Mouse (Mus musculus): ENCODE measurements around the gene Trim69.

Trim69 gene

GRCm38 (mm10) chr2:122160680-122161079 is at the start of gene Trim69:
Gene Trim69 (plus strand): TSS chr2:122160700.
- peak; percentile 33; the same call in 1 of the 2 replicates for ATAC-seq (ENCODE audit: low TSS enrichment)

- no peak for ATAC-seq (ENCODE audit: low TSS enrichment)
Observed at GRCm38 (mm10) chr2:122116888-122117287, 43.6 kb upstream of the Trim69 start.

GRCm38 (mm10) chr2:122117961-122118958 is 42.2 kb upstream of the Trim69 start, which contains the start of gene Spg11:
Gene Spg11 (minus strand): TSS chr2:122118386.
- ATAC-seq (ENCODE audit: low TSS enrichment) = peak; percentile 99

- ATAC-seq (ENCODE audit: low TSS enrichment) = no peak
Observed at GRCm38 (mm10) chr2:122125680-122126572, 34.6 kb upstream of the Trim69 start.

GRCm38 (mm10) chr2:122126765-122127347 is 33.6 kb upstream of the Trim69 start:
- ATAC-seq (ENCODE audit: low TSS enrichment) = no peak

GRCm38 (mm10) chr2:122127635-122128034 is 32.9 kb upstream of the Trim69 start:
- ATAC-seq (ENCODE audit: low TSS enrichment) = no peak

- ATAC-seq (ENCODE audit: low TSS enrichment) = no peak
Observed at GRCm38 (mm10) chr2:122132078-122132477, 28.4 kb upstream of the Trim69 start.

GRCm38 (mm10) chr2:122132618-122133017 is 27.9 kb upstream of the Trim69 start:
- ATAC-seq (ENCODE audit: low TSS enrichment) = no peak

GRCm38 (mm10) chr2:122137839-122138465 is 22.5 kb upstream of the Trim69 start:
- no peak for ATAC-seq (ENCODE audit: low TSS enrichment)

- no peak for ATAC-seq (ENCODE audit: low TSS enrichment)
Observed at GRCm38 (mm10) chr2:122140815-122141214, 19.7 kb upstream of the Trim69 start.

- ATAC-seq (ENCODE audit: low TSS enrichment) = no peak
Observed at GRCm38 (mm10) chr2:122141332-122141967, 19.1 kb upstream of the Trim69 start.

- no peak for ATAC-seq (ENCODE audit: low TSS enrichment)
Observed at GRCm38 (mm10) chr2:122143111-122143510, 17.4 kb upstream of the Trim69 start.

GRCm38 (mm10) chr2:122145756-122146155 is 14.7 kb upstream of the Trim69 start:
- no peak for ATAC-seq (ENCODE audit: low TSS enrichment)

- ATAC-seq (ENCODE audit: low TSS enrichment) = no peak
Observed at GRCm38 (mm10) chr2:122146687-122147086, 13.8 kb upstream of the Trim69 start.

GRCm38 (mm10) chr2:122147508-122148241 is 12.8 kb upstream of the Trim69 start, which contains the start of gene B2m:
Gene B2m (plus strand): TSS chr2:122147686.
- peak; percentile 96 for ATAC-seq (ENCODE audit: low TSS enrichment)

GRCm38 (mm10) chr2:122148242-122148917 is 12.1 kb upstream of the Trim69 start:
- no peak for ATAC-seq (ENCODE audit: low TSS enrichment)

GRCm38 (mm10) chr2:122149316-122149715 is 11.2 kb upstream of the Trim69 start:
- no peak for ATAC-seq (ENCODE audit: low TSS enrichment)

GRCm38 (mm10) chr2:122149716-122150115 is 10.8 kb upstream of the Trim69 start:
- ATAC-seq (ENCODE audit: low TSS enrichment) = no peak

GRCm38 (mm10) chr2:122151221-122151620 is 9.3 kb upstream of the Trim69 start:
- ATAC-seq (ENCODE audit: low TSS enrichment) = no peak

Data from frontal cortex, adult (tissue).